Mouse (Mus musculus): ENCODE measurements at regions not wholly inside any gene's neighbourhood (a gene's known extent, or its start where the extent isn't known, plus 50 kb on each side); places are given as distances from the start of the nearest gene placed in this dataset.

DNA sequence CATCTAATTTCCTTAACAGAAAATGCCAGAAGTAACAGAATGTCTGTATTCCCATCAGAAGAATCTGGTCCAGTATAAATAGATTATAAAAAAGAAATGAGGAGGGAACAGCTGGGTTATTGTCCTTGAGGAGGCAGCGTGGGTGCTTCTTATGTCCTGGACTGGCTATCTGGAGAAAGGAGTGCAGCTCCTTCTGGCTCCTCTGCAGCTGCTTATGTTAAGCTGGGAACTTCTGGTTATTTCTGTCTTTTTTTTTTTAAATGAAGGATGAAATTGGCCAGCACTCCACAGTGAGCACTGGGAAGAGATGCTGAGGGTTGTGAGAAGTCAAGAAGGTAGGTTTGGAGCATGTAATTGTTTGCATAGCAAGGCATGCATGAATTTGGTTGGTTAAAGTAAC lies 441.5 kb downstream of the Ebf1 start:
- Histone ChIP-seq H3K9ac (replicated peaks) (no peak overlapping the region), H3K27ac (replicated peaks) (no peak overlapping the region), H3K36me3 (no peaks in the 10 kb centered on the region), H3K9me3 (replicated peaks) (no peaks in the 10 kb centered on the region), H3K4me3 (replicated peaks) (no peak overlapping the region), H3K27me3 (replicated peaks) (no peaks in the 10 kb centered on the region), H3K4me2 (no peak overlapping the region), H3K4me1 (no peaks in the 10 kb centered on the region)
- no peak for ATAC-seq (ENCODE audit: low FRiP score)
- WGBS = 84% methylated on average over 1 of the region's 1 CpGs

DNA sequence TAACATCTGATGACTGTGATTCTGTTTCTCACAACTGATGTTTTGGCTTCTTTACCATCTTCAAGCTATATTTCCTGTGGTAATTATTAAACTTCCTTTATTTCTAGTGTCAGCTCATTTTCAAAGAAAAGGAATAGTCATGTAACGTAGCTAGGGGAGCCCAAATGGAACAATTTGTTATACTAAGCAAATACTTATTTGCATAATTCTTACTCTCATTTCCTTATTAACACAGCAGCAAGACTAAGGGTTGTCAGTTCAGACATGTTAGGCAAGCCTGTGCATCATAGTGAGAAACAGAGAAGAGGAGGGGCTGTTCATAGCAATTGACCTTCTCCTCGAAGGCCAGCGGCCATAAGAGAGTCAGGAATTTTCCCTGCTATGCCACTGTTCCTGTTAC lies 449.5 kb downstream of the Ebf1 start:
- Histone ChIP-seq H3K9ac (replicated peaks) (no peak overlapping the region), H3K4me3 (replicated peaks) (no peak overlapping the region), H3K27me3 (replicated peaks) (no peaks in the 10 kb centered on the region), H3K9me3 (replicated peaks) (no peaks in the 10 kb centered on the region), H3K4me2 (no peak overlapping the region), H3K36me3 (no peaks in the 10 kb centered on the region), H3K27ac (replicated peaks) (no peak overlapping the region), H3K4me1 (no peaks in the 10 kb centered on the region)
- ATAC-seq (ENCODE audit: low FRiP score) = no peak
- WGBS = 82% methylated on average over 3 of the region's 3 CpGs

DNA sequence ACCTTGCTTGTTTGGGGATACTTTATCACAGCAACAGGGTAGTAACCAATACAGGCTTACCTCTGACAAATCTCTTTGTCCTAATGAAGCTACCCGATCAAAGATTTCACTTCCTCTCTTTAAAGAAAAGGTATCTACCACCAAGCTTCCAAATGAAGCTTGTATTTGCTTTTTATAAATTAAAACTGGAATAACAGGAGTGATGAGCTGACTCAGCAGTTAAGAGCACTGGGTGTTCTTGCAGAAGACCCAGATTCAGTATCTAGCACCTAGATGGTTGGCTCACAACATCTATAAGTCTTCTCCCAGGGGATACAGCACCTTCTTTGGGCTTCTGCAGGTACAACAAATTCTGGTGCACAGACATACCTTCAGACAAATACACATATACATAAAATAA lies 453.2 kb downstream of the Ebf1 start:
- 91% methylated on average over 1 of the region's 1 CpGs for WGBS
- no peak for ATAC-seq (ENCODE audit: low FRiP score)
- no peak overlapping the region for H3K9ac ChIP-seq (replicated peaks)

DNA sequence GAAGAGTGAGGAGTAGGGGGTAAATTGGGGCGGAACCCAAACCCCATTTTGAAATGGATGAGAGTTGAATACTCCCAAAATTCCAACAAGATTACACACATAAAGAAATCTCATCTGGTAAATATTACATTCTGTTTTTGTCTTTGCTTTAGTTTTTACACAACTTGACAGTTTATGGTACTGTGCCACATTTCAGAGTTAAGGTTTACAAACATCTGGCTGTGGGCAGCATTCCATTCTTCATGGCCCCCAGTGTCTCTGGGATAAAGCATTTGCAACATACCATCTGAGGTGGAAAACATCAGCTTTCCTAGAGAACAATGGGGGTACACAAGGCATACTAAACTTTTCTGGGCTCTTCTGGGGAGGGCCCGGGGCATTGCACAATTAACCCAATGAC lies 454.1 kb downstream of the Ebf1 start:
- Histone ChIP-seq H3K4me3 (replicated peaks) (no peak overlapping the region), H3K36me3 (no peaks in the 10 kb centered on the region), H3K27ac (replicated peaks) (no peak overlapping the region), H3K4me1 (no peaks in the 10 kb centered on the region), H3K4me2 (no peak overlapping the region), H3K9ac (replicated peaks) (no peak overlapping the region), H3K27me3 (replicated peaks) (no peaks in the 10 kb centered on the region), H3K9me3 (replicated peaks) (no peaks in the 10 kb centered on the region)
- 84% methylated on average over 2 of the region's 2 CpGs for WGBS
- ATAC-seq (ENCODE audit: low FRiP score) = no peak

More for the DNA sequence above, 453.2 kb downstream of the Ebf1 start:
- Histone ChIP-seq H3K27me3 (replicated peaks) (no peaks in the 10 kb centered on the region), H3K36me3 (no peaks in the 10 kb centered on the region), H3K9me3 (replicated peaks) (no peaks in the 10 kb centered on the region), H3K27ac (replicated peaks) (no peak overlapping the region), H3K4me1 (no peaks in the 10 kb centered on the region), H3K4me3 (replicated peaks) (no peak overlapping the region), H3K4me2 (no peak overlapping the region)

DNA sequence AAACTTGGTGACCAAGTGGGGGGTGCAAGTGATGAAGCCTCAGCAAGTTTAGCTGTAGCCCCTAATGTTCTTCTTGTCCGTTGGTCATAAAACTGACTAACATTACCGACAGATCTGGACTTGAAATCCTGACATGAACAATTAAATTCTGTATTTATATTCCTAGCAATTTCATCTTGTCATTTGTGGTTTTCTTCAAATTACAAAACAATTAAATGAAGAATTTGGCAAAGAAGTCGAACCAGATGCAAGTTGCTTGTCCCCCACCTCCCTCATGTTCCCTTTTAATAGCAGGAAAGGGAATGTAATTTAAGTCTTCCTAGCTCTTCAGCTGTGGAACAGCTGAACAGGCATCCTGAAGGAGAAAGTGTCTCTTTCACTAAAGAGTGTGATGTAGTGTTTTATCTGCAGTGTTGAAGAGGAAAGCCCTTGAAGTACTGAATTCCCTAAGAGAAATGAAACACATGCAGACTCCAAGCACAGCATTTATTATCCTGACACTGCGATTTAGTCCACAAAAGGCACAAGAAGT lies 467.5 kb downstream of the Ebf1 start:
- ATAC-seq (ENCODE audit: low FRiP score) = no peak
- Histone ChIP-seq H3K27ac (replicated peaks) (no peak overlapping the region), H3K4me3 (replicated peaks) (no peak overlapping the region), H3K27me3 (replicated peaks) (no peaks in the 10 kb centered on the region), H3K9ac (replicated peaks) (no peak overlapping the region), H3K36me3 (no peaks in the 10 kb centered on the region), H3K9me3 (replicated peaks) (no peaks in the 10 kb centered on the region), H3K4me2 (no peak overlapping the region), H3K4me1 (no peaks in the 10 kb centered on the region)
- 71% methylated on average over 4 of the region's 4 CpGs for WGBS

DNA sequence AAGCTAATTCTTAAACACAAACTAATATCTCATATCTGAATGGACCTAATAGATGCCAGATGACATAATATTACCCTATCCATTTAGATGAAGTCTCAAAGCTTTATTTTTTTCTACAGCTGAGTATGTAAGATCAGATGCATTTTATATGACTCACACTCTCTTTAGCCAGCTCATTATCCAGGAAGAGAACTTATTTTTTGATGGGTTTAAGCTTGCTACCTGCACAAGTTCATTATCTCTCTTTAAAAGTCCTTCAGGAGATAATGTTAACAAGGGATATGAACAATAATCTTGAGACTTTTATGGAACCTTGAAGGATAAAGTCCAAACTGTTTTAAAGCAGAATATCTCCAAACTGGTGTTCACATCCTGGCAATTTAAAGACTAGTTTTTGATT lies 468.0 kb downstream of the Ebf1 start:
- H3K9ac ChIP-seq (replicated peaks) = no peak overlapping the region
- no peaks in the 10 kb centered on the region for H3K9me3 ChIP-seq (replicated peaks)
- ATAC-seq (ENCODE audit: low FRiP score) = no peak

DNA sequence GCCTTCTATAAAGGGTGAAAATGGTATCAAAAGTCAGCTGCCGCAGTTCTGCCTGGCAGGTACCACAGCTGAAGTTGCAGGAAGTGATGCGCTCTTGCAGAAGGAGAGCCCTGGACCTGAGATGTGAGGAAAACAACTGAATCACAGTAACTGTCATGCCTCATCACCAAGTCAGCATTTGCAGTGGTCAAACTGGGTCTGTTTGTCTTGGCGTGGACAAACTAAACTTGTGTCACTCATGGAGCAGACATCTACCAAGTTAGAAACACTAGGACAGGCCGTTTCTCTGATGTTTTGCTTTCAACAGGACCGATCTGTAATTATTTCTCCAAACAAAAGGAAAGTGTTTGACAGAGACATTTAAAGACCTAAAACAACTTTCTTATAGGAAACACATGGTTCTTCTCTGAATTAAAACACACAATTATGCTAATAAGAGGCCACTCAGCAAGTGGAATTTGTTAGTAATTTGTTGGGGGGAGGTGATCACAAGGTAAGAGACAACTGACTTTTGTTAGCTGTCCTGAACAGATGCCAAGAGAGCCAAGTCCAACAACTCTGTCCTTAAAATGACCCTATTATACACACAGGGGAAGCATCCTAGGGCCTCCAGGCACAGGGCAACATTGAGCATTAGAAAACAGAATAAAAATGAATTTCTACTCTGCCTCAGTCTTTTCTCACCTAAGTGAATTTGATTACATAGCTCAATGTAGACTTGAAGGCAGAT lies 470.2 kb downstream of the Ebf1 start:
- Histone ChIP-seq H3K9me3 (replicated peaks) (no peaks in the 10 kb centered on the region), H3K4me2 (no peak overlapping the region), H3K27me3 (replicated peaks) (no peaks in the 10 kb centered on the region), H3K4me1 (no peaks in the 10 kb centered on the region), H3K9ac (replicated peaks) (no peak overlapping the region), H3K27ac (replicated peaks) (no peak overlapping the region), H3K4me3 (replicated peaks) (no peak overlapping the region), H3K36me3 (no peaks in the 10 kb centered on the region)
- 70% methylated on average over 5 of the region's 5 CpGs for WGBS
- no peak for ATAC-seq (ENCODE audit: low FRiP score)

More for the DNA sequence above, 468.0 kb downstream of the Ebf1 start:
- no peaks in the 10 kb centered on the region for H3K4me1 ChIP-seq
- no peaks in the 10 kb centered on the region for H3K27me3 ChIP-seq (replicated peaks)
- H3K27ac ChIP-seq (replicated peaks) = no peak overlapping the region
- no peaks in the 10 kb centered on the region for H3K36me3 ChIP-seq
- H3K4me2 ChIP-seq = no peak overlapping the region
- H3K4me3 ChIP-seq (replicated peaks) = no peak overlapping the region

DNA sequence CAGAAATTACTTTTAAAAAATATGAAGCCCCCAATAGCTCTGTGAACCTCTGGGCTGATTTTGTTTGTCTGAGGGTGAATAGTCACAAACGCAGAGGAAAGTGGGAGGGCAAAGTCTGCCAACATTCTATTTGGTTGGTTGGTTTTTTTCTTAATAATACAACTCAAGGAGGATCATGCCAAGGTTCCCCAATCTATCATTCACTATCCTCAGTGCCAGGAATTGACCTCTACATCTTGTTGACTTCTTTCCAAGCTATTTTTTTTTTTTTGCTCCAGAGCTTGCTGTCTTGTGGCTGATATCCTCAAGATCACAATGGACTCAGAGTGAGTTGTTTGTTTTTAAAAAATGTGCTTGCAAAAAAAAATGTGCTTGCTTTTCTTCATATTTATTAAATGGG lies 471.2 kb downstream of the Ebf1 start:
- no peak for ATAC-seq (ENCODE audit: low FRiP score)
- no peaks in the 10 kb centered on the region for H3K36me3 ChIP-seq

DNA sequence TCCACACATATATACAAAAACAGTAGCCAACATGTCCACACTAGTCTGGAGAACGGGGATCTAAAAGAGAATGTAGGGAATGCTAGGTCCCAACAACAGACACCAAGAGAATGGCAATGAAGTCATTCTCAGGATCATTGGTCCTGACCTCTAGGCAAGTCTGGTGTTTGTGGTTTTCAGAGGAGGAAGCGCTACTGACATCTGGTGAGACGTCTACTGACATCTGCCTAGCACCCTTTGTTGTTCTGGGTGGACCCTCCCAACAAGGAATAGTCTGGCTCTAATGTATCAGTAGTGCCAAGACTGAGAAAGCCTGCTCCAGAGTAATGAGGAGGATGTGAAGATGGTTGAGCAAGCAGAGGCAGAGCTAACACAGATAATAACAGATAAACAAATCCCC lies 472.4 kb downstream of the Ebf1 start:
- no peaks in the 10 kb centered on the region for H3K36me3 ChIP-seq
- H3K27me3 ChIP-seq (replicated peaks) = no peaks in the 10 kb centered on the region
- 80% methylated on average over 3 of the region's 3 CpGs for WGBS
- no peak overlapping the region for H3K9ac ChIP-seq (replicated peaks)
- no peaks in the 10 kb centered on the region for H3K9me3 ChIP-seq (replicated peaks)
- no peak overlapping the region for H3K4me3 ChIP-seq (replicated peaks)
- H3K4me1 ChIP-seq = no peaks in the 10 kb centered on the region
- no peak overlapping the region for H3K4me2 ChIP-seq
- no peak overlapping the region for H3K27ac ChIP-seq (replicated peaks)
- ATAC-seq (ENCODE audit: low FRiP score) = no peak

More for the DNA sequence above, 471.2 kb downstream of the Ebf1 start:
- Histone ChIP-seq H3K27ac (replicated peaks) (no peak overlapping the region), H3K4me2 (no peak overlapping the region), H3K9ac (replicated peaks) (no peak overlapping the region), H3K27me3 (replicated peaks) (no peaks in the 10 kb centered on the region), H3K9me3 (replicated peaks) (no peaks in the 10 kb centered on the region), H3K4me1 (no peaks in the 10 kb centered on the region), H3K4me3 (replicated peaks) (no peak overlapping the region)
- 88% methylated on average over 1 of the region's 1 CpGs for WGBS

DNA sequence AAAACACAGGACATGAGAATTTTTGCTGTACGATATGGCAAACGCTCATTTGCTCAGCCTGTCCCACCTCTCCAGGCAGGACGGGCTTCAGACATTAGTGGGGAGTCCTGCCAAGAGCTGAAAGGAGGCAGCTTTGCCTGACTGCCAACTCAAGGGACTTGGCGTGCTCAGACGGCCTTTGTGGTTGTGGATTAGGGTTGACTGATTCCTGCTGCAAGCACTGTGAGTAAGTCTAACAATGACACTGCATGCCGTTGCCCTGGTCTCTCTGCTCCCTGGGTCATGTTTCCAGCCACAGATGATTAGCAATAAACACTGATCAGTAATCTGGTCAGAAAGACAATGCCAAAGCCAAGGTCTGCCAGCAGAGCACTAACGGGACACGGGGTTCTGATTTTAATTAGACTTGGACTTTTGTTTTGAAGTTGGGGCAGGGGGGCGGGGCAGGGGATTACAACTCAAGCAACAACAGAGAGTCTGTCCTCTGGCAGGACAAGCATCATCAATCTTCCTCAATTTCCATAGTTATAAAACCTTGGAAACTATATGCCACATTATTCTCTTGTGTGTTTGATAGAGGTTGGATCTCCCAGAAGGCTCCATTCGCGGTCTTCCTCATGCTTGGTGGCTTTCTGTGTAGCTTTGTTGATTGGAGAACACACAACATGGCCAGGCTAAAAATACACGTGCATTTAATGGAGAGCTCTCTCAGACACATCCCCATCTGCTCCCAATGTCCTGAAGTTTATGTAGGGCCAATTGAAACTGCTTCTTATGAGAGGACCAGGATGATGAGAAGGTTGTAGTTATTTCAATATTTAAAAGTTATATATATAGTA lies 486.6 kb downstream of the Ebf1 start:
- H3K27ac ChIP-seq (replicated peaks) = no peak overlapping the region
- 49% methylated on average over 12 of the region's 12 CpGs for WGBS
- no peak overlapping the region for H3K4me2 ChIP-seq
- H3K36me3 ChIP-seq = no peaks in the 10 kb centered on the region
- no peaks in the 10 kb centered on the region for H3K4me1 ChIP-seq
- no peak overlapping the region for H3K4me3 ChIP-seq (replicated peaks)
- no peaks in the 10 kb centered on the region for H3K27me3 ChIP-seq (replicated peaks)
- H3K9me3 ChIP-seq (replicated peaks) = no peaks in the 10 kb centered on the region
- no peak overlapping the region for H3K9ac ChIP-seq (replicated peaks)
- peak; percentile 59; the same call in 1 of the 2 replicates for ATAC-seq (ENCODE audit: low FRiP score)

DNA sequence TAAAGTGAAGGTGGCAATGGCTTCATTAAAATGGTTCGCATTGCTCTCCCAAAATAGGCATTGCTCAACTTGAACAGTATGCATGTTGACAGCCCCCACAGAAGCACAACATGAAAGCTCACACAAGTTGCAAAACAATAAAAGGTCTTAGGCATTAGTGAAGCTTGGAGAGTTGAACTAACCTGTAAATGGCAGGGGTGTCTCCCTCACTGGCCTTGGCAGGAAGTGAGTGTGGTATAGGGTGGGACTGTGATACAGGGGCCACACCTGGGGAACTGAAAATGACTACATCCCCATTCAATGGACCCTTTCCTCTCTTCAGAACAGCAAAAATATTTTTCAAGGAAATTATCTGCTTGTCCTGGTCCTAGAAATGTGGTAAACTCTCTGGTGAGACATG lies 499.6 kb downstream of the Ebf1 start:
- Histone ChIP-seq H3K4me3 (replicated peaks) (no peak overlapping the region), H3K36me3 (no peaks in the 10 kb centered on the region), H3K27ac (replicated peaks) (no peak overlapping the region), H3K9ac (replicated peaks) (no peak overlapping the region), H3K27me3 (replicated peaks) (no peaks in the 10 kb centered on the region), H3K9me3 (replicated peaks) (no peaks in the 10 kb centered on the region), H3K4me2 (no peak overlapping the region), H3K4me1 (no peaks in the 10 kb centered on the region)
- no peak for ATAC-seq (ENCODE audit: low FRiP score)
- WGBS = 73% methylated on average over 1 of the region's 1 CpGs

DNA sequence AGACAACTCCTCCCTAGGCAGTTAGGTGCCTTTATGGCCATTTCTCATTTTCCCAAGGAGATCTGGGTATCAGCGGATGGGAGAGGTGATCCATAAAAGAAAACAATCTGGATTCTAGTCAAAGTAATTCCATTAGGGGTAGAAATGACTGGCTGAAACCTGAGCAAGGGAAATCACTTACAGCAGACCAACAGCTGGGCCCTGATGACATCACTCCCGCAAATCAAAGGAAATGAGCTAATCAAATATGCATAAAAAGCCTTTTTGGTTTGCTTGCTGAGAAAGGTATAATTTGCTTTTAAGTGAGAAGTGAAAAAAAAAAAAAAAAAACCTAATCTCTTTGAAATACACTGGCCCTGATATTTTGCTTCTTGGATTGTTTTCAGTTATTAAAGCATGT lies 506.2 kb downstream of the Ebf1 start:
- no peak for ATAC-seq (ENCODE audit: low FRiP score)
- Histone ChIP-seq H3K9ac (replicated peaks) (no peak overlapping the region), H3K9me3 (replicated peaks) (no peaks in the 10 kb centered on the region), H3K27me3 (replicated peaks) (no peaks in the 10 kb centered on the region), H3K4me1 (0 out of 2 replicates have a peak, but pooled peaks cover 2% of the 10 kb centered on the region), H3K4me3 (replicated peaks) (no peak overlapping the region), H3K4me2 (no peak overlapping the region), H3K27ac (replicated peaks) (no peak overlapping the region), H3K36me3 (no peaks in the 10 kb centered on the region)
- WGBS = 50% methylated on average over 2 of the region's 2 CpGs

Data from neural tube, embryonic 15.5 days (tissue).